Mouse (Mus musculus) myocyte (in vitro differentiated cells): ENCODE measurements around the gene Prrc2a.
"Not testable (repeated sequence)": the region's sequence is repeated elsewhere in the genome, so short reads cannot be mapped to it uniquely, and the experiment has no call there.

Source experiments
- CEBPB ChIP-seq: IDR thresholded peaks from 2 replicates; pipeline ENCODE4 v1.6.1; 2011; ENCODE audit warnings: mild to moderate bottlenecking, moderate library complexity; ENCODE audit not compliant: poor library complexity, insufficient read depth, severe bottlenecking
- E2F4 ChIP-seq: IDR thresholded peaks from one replicate; pipeline ENCODE4 v1.6.1; 2011; ENCODE audit warnings: mild to moderate bottlenecking, control low read depth, moderate library complexity; ENCODE audit not compliant: insufficient read depth
- MAX ChIP-seq: IDR thresholded peaks from one replicate; pipeline ENCODE4 v1.6.1; 2011; ENCODE audit warnings: low read depth, mild to moderate bottlenecking, control low read depth
- MYOD1 ChIP-seq, 3 experiments: IDR thresholded peaks; one replicate each; pipeline ENCODE4 v1.6.1; 2011; ENCODE audit warnings: control low read depth in 2 of 3, low read depth in 2 of 3, mild to moderate bottlenecking in 2 of 3, moderate library complexity in 1 of 3; ENCODE audit not compliant: insufficient read length in 2 of 3, control insufficient read depth in 1 of 3
- MYOG ChIP-seq, 3 experiments: IDR thresholded peaks; one replicate each; pipeline ENCODE4 v1.6.1; 2011; ENCODE audit warnings: control low read depth in 2 of 3, low read depth in 2 of 3, mild to moderate bottlenecking in 2 of 3; ENCODE audit not compliant: insufficient read length in 2 of 3, control insufficient read depth in 1 of 3, insufficient read depth in 1 of 3
- POLR2A ChIP-seq: IDR thresholded peaks from one replicate; pipeline ENCODE4 v1.6.1; 2011; ENCODE audit warnings: low read depth, mild to moderate bottlenecking, control low read depth, moderate library complexity; ENCODE audit not compliant: insufficient read length
- POLR2AphosphoS2 ChIP-seq: IDR thresholded peaks from one replicate; pipeline ENCODE4 v1.6.1; 2011; ENCODE audit warnings: low read depth, control low read depth; ENCODE audit not compliant: insufficient read length
- SRF ChIP-seq: IDR thresholded peaks from one replicate; pipeline ENCODE4 v1.6.1; 2011; ENCODE audit warnings: low read depth; ENCODE audit not compliant: control insufficient read depth, insufficient read length
- TCF12 ChIP-seq: IDR thresholded peaks from one replicate; pipeline ENCODE4 v1.6.1; 2011; ENCODE audit warnings: mild to moderate bottlenecking, control low read depth; ENCODE audit not compliant: poor library complexity, insufficient read depth, severe bottlenecking
- TCF3 ChIP-seq: IDR thresholded peaks from one replicate; pipeline ENCODE4 v1.6.1; 2011; ENCODE audit warnings: low read depth, control low read depth; ENCODE audit not compliant: insufficient read length
- USF1 ChIP-seq: IDR thresholded peaks from one replicate; pipeline ENCODE4 v1.6.1; 2011; ENCODE audit warnings: low read depth, mild to moderate bottlenecking, control low read depth, moderate library complexity

GRCm38 (mm10) chr17:35123287-35123686, 41.4 kb downstream of the Prrc2a start:
- TF ChIP-seq POLR2AphosphoS2; POLR2A; TCF3; MYOG (IDR thresholded peaks at IDR 0.05; ENCODE audit: control insufficient read depth in 1 of 3, insufficient read depth in 1 of 3, insufficient read length in 2 of 3, low read depth in 2 of 3); TCF12; CEBPB; MAX; USF1; MYOD1 (IDR thresholded peaks at IDR 0.05; ENCODE audit: control insufficient read depth in 1 of 3, insufficient read length in 2 of 3, low read depth in 2 of 3); E2F4; SRF: not testable (repeated sequence)
